Mouse (Mus musculus): ENCODE measurements around the gene March7. TPM values are rescaled to one million over a fixed set of nuclear protein-coding genes. Genes with fewer than 3 reads are reported as not detected.

March7 gene
- total and polyA plus RNA-seq, 3 experiments: 9.6 to 24.8 (median 20.9) TPM

- Histone ChIP-seq H3K36me3 (ENCODE audit: control insufficient read depth, insufficient read depth, low read length) (no peaks in the 10 kb centered on the region), H3K4me1 (ENCODE audit: control insufficient read depth, insufficient read depth, low read length) (no peaks in the 10 kb centered on the region; the same call in 1 of the 2 replicates), H3K27me3 (ENCODE audit: control insufficient read depth, insufficient read depth, low read length) (no peaks in the 10 kb centered on the region), H3K79me2 (replicated peaks; ENCODE audit: control insufficient read depth, insufficient read depth, low read length) (no peaks in the 10 kb centered on the region), H3K9ac (ENCODE audit: low read depth, low read length) (no peak overlapping the region), H3K27ac (no peak overlapping the region), H3K4me3 (no peak overlapping the region)
- 71% methylated on average over 2 of the region's 2 CpGs for WGBS
- peak; percentile 25 to 47 for DNase-seq
- no peak for TF ChIP-seq CTCF (IDR thresholded peaks at IDR 0.05)
- no peak for TF ChIP-seq EP300 (IDR thresholded peaks at IDR 0.05; ENCODE audit: insufficient read depth, low read depth, low read length)
- no peak for TF ChIP-seq POLR2A (IDR thresholded peaks at IDR 0.05; ENCODE audit: insufficient read depth, low read depth, low read length)
- intact Hi-C loops (cut with DNase I): no loop called here
Observed at GRCm38 (mm10) chr2:60172531-60172914, 37.2 kb upstream of the March7 start.

GRCm38 (mm10) chr2:60173190-60173589, 36.5 kb upstream of the March7 start:
- WGBS: 60% methylated on average over 3 of the region's 3 CpGs
- TF ChIP-seq CTCF (IDR thresholded peaks at IDR 0.05): no peak
- TF ChIP-seq EP300 (IDR thresholded peaks at IDR 0.05; ENCODE audit: insufficient read depth, low read depth, low read length): no peak
- no peak for TF ChIP-seq POLR2A (IDR thresholded peaks at IDR 0.05; ENCODE audit: insufficient read depth, low read depth, low read length)
- Histone ChIP-seq H3K9ac (ENCODE audit: low read depth, low read length) (no peak overlapping the region), H3K4me1 (ENCODE audit: control insufficient read depth, insufficient read depth, low read length) (no peaks in the 10 kb centered on the region; the same call in 1 of the 2 replicates), H3K36me3 (ENCODE audit: control insufficient read depth, insufficient read depth, low read length) (no peaks in the 10 kb centered on the region), H3K79me2 (replicated peaks; ENCODE audit: control insufficient read depth, insufficient read depth, low read length) (no peaks in the 10 kb centered on the region), H3K27ac (no peak overlapping the region), H3K27me3 (ENCODE audit: control insufficient read depth, insufficient read depth, low read length) (no peaks in the 10 kb centered on the region), H3K4me3 (no peak overlapping the region)
- DNase-seq: no peak
- intact Hi-C loops (cut with DNase I): no loop called here

GRCm38 (mm10) chr2:60173595-60173994, 36.1 kb upstream of the March7 start:
- no peaks in the 10 kb centered on the region for H3K79me2 ChIP-seq (replicated peaks; ENCODE audit: control insufficient read depth, insufficient read depth, low read length)
- no peak overlapping the region for H3K27ac ChIP-seq
- no peak overlapping the region for H3K4me3 ChIP-seq
- no peak overlapping the region for H3K9ac ChIP-seq (ENCODE audit: low read depth, low read length)
- no peaks in the 10 kb centered on the region; the same call in 1 of the 2 replicates for H3K4me1 ChIP-seq (ENCODE audit: control insufficient read depth, insufficient read depth, low read length)
- no peaks in the 10 kb centered on the region for H3K27me3 ChIP-seq (ENCODE audit: control insufficient read depth, insufficient read depth, low read length)
- intact Hi-C loops (cut with DNase I): no loop called here
- no peaks in the 10 kb centered on the region for H3K36me3 ChIP-seq (ENCODE audit: control insufficient read depth, insufficient read depth, low read length)
- TF ChIP-seq POLR2A (IDR thresholded peaks at IDR 0.05; ENCODE audit: insufficient read depth, low read depth, low read length): no peak
- TF ChIP-seq CTCF (IDR thresholded peaks at IDR 0.05): no peak
- no peak for TF ChIP-seq EP300 (IDR thresholded peaks at IDR 0.05; ENCODE audit: insufficient read depth, low read depth, low read length)
- DNase-seq: peak in 1 of 2 experiments; percentile 22
- WGBS: 83% methylated on average over 4 of the region's 4 CpGs

- TF ChIP-seq POLR2A (IDR thresholded peaks at IDR 0.05; ENCODE audit: insufficient read depth, low read depth, low read length): no peak
- TF ChIP-seq CTCF (IDR thresholded peaks at IDR 0.05): no peak
- TF ChIP-seq EP300 (IDR thresholded peaks at IDR 0.05; ENCODE audit: insufficient read depth, low read depth, low read length): no peak
- Histone ChIP-seq H3K4me1 (ENCODE audit: control insufficient read depth, insufficient read depth, low read length) (no peaks in the 10 kb centered on the region; the same call in 1 of the 2 replicates), H3K36me3 (ENCODE audit: control insufficient read depth, insufficient read depth, low read length) (no peaks in the 10 kb centered on the region), H3K4me3 (no peak overlapping the region), H3K9ac (ENCODE audit: low read depth, low read length) (no peak overlapping the region), H3K79me2 (replicated peaks; ENCODE audit: control insufficient read depth, insufficient read depth, low read length) (no peaks in the 10 kb centered on the region), H3K27me3 (ENCODE audit: control insufficient read depth, insufficient read depth, low read length) (no peaks in the 10 kb centered on the region), H3K27ac (no peak overlapping the region)
- WGBS: 95% methylated on average over 3 of the region's 4 CpGs
- DNase-seq: no peak
- intact Hi-C loops (cut with DNase I): no loop called here
Observed at GRCm38 (mm10) chr2:60175078-60175477, 34.6 kb upstream of the March7 start.

GRCm38 (mm10) chr2:60176087-60176486, 33.6 kb upstream of the March7 start:
- no peak overlapping the region for H3K9ac ChIP-seq (ENCODE audit: low read depth, low read length)
- H3K36me3 ChIP-seq (ENCODE audit: control insufficient read depth, insufficient read depth, low read length): no peaks in the 10 kb centered on the region
- DNase-seq: peak in 1 of 2 experiments; percentile 19
- no peak overlapping the region for H3K27ac ChIP-seq
- no peaks in the 10 kb centered on the region for H3K79me2 ChIP-seq (replicated peaks; ENCODE audit: control insufficient read depth, insufficient read depth, low read length)
- intact Hi-C loops (cut with DNase I): no loop called here
- no peaks in the 10 kb centered on the region; the same call in 1 of the 2 replicates for H3K4me1 ChIP-seq (ENCODE audit: control insufficient read depth, insufficient read depth, low read length)
- H3K4me3 ChIP-seq: no peak overlapping the region
- H3K27me3 ChIP-seq (ENCODE audit: control insufficient read depth, insufficient read depth, low read length): no peaks in the 10 kb centered on the region
- 85% methylated on average over 5 of the region's 5 CpGs for WGBS
- no peak for TF ChIP-seq CTCF (IDR thresholded peaks at IDR 0.05)
- no peak for TF ChIP-seq EP300 (IDR thresholded peaks at IDR 0.05; ENCODE audit: insufficient read depth, low read depth, low read length)
- TF ChIP-seq POLR2A (IDR thresholded peaks at IDR 0.05; ENCODE audit: insufficient read depth, low read depth, low read length): no peak

- intact Hi-C loops (cut with DNase I): no loop called here
- no peak for DNase-seq
- no peaks in the 10 kb centered on the region for H3K27me3 ChIP-seq (ENCODE audit: control insufficient read depth, insufficient read depth, low read length)
- H3K9ac ChIP-seq (ENCODE audit: low read depth, low read length): no peak overlapping the region
- WGBS: 96% methylated on average over 3 of the region's 3 CpGs
- no peaks in the 10 kb centered on the region for H3K36me3 ChIP-seq (ENCODE audit: control insufficient read depth, insufficient read depth, low read length)
- no peak overlapping the region for H3K27ac ChIP-seq
- no peaks in the 10 kb centered on the region; the same call in 1 of the 2 replicates for H3K4me1 ChIP-seq (ENCODE audit: control insufficient read depth, insufficient read depth, low read length)
- H3K79me2 ChIP-seq (replicated peaks; ENCODE audit: control insufficient read depth, insufficient read depth, low read length): no peaks in the 10 kb centered on the region
- no peak overlapping the region for H3K4me3 ChIP-seq
- TF ChIP-seq CTCF (IDR thresholded peaks at IDR 0.05) (no peak), EP300 (IDR thresholded peaks at IDR 0.05; ENCODE audit: insufficient read depth, low read depth, low read length) (no peak), POLR2A (IDR thresholded peaks at IDR 0.05; ENCODE audit: insufficient read depth, low read depth, low read length) (no peak)
Observed at GRCm38 (mm10) chr2:60177490-60177889, 32.2 kb upstream of the March7 start.

Data from heart, adult 2 months (tissue).